Mouse (Mus musculus) cerebellum, postnatal 25 days (tissue): ENCODE data around the gene Tubb5.

ENCODE experiments used
- DNase-seq, 2 experiments: peaks; one replicate each; pipeline ENCODE4 v3.0.0; 2021; ENCODE audit warnings: mixed read lengths in 2 of 2

Gene Tubb5

GRCm38 (mm10) chr17:35838122-35838544 is at the start of gene Tubb5:
TSS of gene Tubb5 (minus strand) at chr17:35838306.
- DNase-seq, result peak; percentile 97 to 98

DNA sequence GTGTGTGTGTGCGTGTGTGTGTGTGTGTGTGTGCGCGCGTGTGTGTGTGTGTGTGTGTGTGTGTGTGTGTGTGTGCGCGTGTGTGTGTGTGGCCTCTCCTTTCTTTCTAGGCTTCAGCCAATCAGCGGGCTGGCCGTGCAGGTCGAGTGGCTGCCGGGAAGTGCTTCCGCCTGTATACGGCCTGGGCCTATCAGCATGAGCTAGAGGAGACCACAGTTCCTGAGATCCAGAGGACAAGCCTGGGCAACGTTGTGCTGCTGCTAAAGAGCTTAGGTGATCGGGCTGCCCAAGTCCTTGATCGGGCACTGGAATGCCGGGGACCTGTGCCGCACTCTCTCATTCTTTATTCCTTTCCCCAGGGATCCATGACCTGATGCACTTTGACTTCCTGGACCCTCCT is 49.6 kb upstream of the Tubb5 start:
- no peak for DNase-seq

DNA sequence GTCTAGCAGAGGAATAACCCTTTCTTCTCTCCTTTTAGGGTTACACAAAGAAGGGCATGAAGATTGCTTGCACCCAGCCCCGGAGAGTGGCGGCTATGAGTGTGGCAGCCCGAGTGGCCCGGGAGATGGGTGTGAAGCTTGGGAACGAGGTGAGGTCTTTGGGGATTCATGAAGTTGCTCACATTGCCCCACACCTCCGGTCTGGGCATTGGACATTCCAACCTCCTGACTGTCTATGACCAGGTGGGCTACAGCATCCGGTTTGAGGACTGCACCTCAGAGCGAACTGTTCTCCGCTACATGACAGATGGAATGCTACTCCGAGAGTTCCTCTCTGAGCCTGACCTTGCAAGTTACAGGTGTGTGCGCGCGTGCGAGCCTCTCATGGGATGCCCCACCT is 45.7 kb upstream of the Tubb5 start:
- DNase-seq, result no peak

DNA sequence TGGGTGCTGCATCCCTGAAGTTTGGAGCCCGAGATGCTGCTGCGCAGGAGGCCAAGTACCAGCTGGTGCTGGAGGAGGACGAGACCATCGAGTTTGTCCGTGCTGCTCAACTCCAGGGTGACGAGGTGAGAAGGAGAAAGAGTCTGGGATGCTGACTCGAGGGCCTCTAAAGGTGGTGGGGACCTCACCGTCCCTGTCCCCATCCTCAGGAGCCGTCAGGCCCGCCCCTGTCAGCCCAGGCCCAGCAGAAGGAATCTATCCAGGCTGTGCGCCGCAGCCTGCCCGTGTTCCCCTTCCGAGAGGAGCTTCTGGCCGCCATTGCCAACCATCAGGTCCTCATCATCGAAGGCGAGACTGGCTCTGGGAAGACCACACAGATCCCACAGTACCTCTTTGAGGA is 44.8 kb upstream of the Tubb5 start:
- no peak for DNase-seq

DNA sequence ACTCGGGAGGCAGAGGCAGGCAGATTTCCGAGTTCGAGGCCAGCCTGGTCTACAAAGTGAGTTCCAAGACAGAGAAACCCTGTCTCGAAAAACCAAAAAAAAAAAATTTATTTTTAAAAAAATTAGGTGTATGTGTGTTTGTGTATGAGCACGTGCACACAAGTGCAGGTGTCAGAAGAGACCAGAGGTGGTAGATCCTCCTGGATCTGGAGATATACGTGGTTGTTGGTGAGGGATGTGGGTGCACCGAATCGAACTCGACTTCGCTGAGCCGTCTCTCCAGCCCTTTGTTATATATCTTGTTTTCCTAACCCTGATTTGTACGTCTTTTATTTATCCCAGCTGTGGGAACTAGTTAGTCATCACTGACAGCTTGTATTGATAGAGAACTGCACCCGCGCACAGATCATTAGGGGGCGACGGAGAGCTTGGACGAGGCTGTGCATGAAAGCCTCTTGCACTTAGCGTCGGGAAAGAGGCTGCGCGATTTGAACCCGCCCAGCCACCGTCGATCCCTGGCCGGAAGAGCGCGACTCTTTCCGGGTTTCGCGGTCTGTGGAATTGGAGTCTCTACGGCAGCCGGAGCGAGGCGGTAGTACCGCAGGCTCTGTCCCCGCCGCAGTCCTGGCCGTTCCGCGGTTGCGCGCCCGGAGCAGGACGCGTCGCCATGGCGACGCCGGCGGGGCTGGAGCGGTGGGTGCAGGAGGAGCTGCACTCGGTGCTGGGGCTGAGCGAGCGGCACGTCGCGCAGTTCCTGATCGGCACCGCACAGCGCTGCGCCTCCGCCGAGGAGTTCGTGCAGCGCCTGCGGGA is 41.3 kb upstream of the Tubb5 start, which contains the start of gene Dhx16:
Gene Dhx16, plus strand, starts transcription at position 575 of the 813 bp plus-strand sequence.
- peak; percentile 98 to 99 for DNase-seq

GRCm38 (mm10) chr17:35874721-35875120 is 36.6 kb upstream of the Tubb5 start:
- DNase-seq, result peak; percentile 33 to 60

GRCm38 (mm10) chr17:35873774-35874519 is 35.8 kb upstream of the Tubb5 start:
- peak; percentile 95 for DNase-seq

GRCm38 (mm10) chr17:35870884-35871696 is 33.0 kb upstream of the Tubb5 start:
- no peak for DNase-seq

DNA sequence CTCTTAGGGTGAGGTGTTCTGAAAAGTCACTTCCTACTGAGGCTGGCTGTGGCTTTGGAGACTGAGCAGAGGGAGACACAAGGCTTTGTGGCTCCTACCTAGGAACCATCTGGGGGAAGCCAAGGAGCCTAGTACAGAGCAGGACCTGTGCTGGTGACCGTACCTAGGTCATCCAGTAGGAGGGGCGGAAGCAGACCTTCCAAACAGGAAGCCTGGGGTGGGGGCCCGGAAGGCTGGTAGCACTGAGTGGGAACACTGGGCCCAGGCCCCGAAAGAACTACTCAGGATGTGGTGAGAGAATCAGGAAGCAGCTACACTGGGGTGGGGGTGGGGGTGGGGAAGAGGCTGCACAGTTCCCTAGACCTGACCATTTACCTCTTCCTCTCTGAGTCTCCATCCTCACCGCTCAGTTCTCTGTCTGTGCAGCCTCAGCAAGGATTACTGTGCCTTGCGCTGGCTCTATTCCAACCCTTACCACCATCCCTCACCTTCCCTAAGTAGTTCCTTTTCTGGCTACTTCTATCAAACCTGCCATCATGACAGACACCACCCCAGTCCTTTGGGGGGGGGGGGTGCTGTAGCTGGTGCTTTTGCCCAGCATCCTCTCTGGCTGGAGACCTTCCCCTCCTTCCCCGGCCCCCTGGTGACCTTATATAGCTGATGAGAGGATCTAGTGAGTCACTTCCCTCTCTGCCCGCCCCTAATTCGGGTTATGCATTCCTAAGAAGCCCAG is 32.2 kb upstream of the Tubb5 start:
- no peak for DNase-seq

DNA sequence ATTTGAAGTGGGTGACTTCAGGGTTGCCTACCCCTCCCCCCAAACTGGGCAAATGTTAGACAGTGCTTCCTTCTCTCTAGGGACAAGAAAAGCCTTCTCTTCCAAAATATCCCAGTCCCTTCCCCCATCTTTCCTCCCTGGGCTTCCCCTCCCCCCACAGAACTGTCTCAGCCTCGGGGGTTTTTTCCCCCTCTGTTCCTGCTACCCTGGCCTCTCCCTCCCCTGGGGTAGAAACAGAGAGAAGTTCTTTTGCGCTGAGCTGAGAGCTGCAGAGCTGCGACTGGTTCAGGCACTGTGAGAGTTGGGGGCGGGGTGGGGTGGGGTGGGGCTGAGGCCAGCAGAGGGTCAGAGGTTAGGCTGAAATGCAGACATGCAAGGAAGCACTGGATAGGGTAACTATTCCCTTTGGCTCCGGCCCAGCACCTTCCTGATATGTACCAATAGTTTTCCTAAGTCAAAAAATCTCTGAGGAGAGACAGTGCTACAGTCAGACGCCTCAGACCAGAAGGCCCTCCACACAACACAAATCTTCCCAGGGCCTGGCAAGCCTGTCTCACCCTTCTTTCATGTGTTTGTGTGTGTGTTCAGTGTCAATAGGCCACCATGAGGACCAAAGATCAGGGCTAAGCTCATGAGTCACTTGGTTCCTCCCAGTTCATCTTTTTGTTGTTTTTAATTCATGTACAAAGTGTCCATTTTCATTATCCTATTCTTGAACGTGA is 31.4 kb upstream of the Tubb5 start:
- DNase-seq, result no peak

DNA sequence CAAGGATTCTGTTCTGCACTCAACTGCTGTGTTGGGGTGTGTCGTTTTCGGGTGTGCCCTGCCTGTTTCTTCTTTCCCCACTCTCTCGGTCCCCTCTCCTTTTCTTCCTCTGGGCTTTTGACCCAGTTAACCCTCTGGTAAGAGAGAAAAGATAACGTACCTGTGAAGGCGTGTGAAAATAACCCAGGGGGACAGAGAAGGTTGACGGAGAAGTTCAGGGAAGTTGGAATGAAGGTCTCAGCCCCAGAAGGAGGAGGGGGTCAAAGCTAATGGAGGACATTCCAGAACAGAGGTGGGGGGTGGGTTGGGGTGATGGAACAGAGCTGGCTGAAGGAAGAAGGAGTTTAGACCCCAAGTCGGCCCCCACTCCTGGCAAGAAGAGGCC is 30.8 kb upstream of the Tubb5 start:
- no peak for DNase-seq

GRCm38 (mm10) chr17:35868165-35868820 is 30.2 kb upstream of the Tubb5 start:
- no peak for DNase-seq

DNA sequence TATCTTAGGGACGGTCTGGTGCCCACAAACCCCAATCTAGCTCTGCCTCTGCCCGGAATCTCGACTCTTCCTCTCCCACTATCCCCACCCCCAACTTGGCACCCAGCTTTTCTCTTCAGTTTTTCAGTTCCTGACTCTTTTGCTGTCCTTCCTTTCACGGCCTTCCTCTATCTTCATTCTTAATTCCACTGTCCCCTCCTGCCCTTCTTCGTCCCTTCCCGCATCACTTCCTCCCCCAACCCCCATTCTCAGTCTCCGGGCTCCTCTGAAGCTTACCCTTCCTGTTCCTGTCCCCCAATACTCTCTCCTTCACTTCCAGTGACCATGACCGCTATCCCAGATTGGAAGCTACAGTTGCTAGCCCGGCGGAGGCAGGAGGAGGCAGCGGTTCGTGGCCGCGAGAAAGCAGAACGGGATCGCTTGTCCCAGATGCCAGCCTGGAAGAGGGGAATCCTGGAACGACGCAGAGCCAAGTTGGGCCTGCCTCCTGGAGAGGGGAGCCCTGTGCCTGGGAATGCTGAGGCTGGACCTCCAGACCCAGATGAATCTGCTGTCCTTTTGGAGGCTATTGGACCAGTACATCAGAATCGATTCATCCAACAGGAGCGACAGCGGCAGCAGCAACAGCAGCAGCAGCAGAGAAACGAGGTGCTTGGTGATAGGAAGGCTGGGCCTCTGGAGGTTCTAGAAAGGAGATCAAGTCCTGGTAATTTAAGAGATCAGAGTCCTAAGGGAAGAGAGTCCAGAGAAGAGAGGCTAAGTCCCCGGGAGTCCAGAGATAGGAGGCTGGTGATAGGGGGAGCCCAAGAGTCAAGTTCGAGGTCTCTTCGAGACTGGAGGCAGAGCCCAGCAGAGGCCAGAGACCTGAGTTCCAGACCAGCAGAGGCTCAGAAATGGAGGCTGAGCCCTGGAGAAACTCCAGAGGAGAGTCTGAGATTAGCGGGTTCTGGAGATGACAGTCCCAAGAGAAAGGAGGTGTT is 29.1 kb upstream of the Tubb5 start:
- DNase-seq, result peak in 1 of 2 experiments; percentile 40

DNA sequence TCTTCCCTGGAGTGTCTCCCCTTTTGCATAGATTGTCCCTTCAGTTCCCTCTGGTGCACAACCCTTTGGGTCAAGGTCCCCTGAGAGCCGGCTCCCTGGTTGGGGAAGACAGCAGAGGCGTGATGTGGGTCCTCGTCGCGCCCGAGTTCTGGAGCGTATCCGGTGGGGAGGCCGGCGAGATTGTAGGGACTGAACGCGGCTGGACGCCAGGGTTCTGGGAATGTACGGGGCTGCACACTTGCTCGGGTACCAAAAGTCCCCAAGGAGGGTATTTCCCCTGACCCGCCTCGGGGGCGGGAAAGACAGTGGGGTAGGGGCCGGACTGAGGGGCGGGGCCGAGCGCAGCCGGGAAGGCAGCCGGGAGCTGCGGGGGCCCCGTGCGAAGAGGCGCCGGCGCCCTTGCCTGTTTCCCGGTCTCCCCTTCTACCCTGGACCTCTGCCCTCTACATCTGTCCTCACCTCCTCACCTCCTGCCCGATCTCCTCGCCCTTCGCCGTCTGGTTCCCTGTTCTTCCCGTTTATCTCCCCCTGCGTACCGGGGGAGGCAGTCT is 28.2 kb upstream of the Tubb5 start:
- peak; percentile 38 to 51 for DNase-seq

DNA sequence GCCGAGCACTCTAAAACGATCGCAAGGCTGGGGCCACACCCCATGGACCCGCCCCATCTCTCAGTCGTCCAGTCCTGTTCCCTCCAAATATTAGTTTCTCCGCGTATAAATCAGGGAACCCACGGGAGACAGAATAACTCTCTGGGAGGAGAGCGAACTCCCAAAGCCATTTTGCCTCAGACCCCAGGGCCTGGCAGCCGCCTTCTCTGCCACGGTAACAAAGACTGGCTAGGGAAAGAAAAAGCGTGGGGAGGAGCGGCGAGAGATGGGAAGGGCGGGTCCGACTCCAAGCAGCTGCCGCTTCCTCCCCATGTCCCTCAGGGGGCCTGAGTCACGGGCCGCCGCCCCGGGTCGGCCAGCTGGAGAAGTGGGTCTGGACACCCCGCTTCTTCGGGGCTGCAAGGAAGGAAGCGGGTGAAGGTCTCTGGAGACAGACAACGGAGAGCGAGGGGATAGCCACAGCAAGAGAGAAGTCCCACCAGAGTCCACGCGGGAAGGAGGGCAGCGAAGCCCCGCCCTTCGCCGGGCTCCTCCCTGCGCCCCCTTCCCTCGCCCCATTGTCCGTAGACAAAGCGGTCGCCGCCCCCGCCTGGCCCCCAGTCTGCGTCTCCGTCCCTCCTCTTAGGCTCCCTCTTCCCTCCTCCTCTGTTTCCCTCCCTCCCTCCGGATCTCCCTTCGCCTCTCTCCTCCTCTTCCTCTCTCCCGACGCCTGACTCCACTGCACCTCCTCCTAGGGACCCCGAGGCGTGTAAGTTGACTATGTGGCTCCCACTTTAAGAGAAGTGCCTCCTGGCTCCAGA is 27.6 kb upstream of the Tubb5 start, which contains the start of gene Ppp1r18:
Gene Ppp1r18, plus strand, starts transcription at position 113 of the 800 bp plus-strand sequence.
- peak; percentile 31 to 58 for DNase-seq

DNA sequence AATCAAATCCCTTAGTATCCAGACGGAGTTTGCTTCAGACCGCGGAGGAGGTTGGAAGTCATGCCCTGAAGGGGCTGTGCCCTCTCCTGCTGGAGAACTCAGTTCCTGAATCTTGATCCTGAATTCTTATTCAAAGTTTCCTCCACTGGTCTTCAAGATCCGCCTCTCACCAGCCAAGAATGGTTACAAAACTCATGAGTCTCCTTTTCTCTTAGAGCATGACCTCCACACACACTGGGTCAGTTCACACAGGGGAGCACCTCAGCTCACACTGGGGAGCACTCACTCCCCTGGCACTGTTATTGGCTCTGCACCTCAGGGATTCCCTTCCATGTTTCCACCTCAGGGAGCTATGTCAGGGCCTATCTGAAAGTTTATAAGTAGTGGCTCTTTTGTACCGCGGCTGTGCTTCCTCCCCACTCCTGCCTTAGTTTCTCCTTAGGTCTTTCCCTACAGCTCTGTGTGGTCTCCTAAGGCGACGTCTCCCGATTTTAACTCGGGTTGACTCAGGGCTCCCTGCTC is 26.8 kb upstream of the Tubb5 start:
- no peak for DNase-seq

GRCm38 (mm10) chr17:35861198-35861857 is 23.2 kb upstream of the Tubb5 start, which contains the start of gene Nrm:
TSS of gene Nrm (plus strand) at chr17:35861318.
- DNase-seq, result peak; percentile 93 to 94

- DNase-seq, result no peak
Observed at GRCm38 (mm10) chr17:35860831-35861197, 22.7 kb upstream of the Tubb5 start.
